Mouse (Mus musculus): Measurements from ENCODE around the gene Vmn1r195.
"Not testable (repeated sequence)": the region's sequence is repeated elsewhere in the genome, so short reads cannot be mapped to it uniquely, and the experiment has no call there.

Vmn1r195 gene

GRCm38 (mm10) chr13:22270222-22270621 lies at the start of gene Vmn1r195:
Vmn1r195 (plus strand) TSS chr13:22270522.
- DNase-seq (ENCODE audit: low spot score in 2 of 2) = not testable (repeated sequence)

DNA sequence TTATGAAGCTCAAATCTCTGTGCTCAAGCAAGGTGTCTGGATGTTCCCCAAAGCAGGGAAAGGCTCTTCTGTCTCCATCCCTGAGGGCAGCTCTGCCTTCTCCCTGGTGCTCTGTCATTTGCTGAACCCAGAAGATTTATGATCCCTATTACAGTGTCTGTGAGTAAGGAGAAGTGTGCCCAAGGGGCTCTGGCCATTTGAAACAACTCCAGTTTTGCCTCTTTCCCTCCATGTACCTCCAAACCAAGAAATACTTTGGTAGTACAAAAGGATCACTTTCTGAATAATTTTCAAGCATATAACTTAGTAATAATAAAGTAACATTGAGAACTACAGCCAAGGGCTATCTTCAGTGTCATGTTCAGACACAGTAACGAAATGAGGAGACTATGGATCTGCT lies 47.3 kb upstream of the Vmn1r195 start, which contains the start of gene Vmn1r193:
Gene Vmn1r193 (minus strand): TSS at position 101 of the 400 bp plus-strand sequence.
- not testable (repeated sequence) for DNase-seq (ENCODE audit: low spot score in 2 of 2)

GRCm38 (mm10) chr13:22243915-22244314 lies 26.4 kb upstream of the Vmn1r195 start, which contains the start of gene Vmn1r194:
Vmn1r194 (plus strand) TSS chr13:22244215.
- DNase-seq (ENCODE audit: low spot score in 2 of 2) = no peak

DNA sequence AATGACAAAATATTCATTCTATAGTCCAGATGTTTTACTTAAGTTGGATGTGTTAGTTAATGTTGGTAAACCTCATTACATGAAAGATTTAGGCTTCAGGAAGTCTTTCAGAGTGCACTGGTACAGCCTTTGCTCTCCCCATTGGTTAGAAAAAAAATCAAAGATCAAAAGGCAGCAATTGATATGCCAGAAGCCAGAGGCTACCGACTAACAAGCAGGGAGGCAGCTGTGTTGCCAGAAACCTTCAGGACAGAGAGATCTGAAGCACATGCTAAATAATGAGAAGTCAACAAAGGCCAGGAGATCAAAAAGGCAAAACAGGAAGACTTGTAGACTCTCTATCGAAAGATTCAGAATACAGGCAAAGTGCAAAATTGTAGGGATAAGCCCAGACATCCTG lies 1.4 kb downstream of the Vmn1r195 start:
- DNase-seq (ENCODE audit: low spot score in 2 of 2) = no peak

DNA sequence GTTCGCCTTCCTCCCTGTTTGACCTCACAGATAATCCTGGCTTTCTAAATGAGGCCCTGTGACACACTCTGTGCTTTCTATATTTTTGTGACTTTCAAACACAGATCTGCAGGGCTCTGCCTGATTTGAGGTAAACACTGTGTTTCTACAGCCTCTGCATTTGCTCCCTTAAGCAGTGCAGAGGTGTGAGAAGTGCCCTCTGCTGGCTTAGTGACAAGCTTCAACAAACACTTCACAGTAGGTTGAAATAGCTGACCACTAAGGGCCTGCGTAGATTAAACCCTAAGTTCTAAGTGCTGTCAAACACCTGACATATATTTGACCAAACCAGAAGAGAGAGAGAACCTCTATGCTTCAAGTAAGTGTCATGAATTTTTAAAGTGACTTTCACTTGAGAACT lies 14.3 kb downstream of the Vmn1r195 start:
- no peak for DNase-seq (ENCODE audit: low spot score in 2 of 2)

GRCm38 (mm10) chr13:22289620-22290019 lies 19.3 kb downstream of the Vmn1r195 start, which contains the start of gene Vmn1r196:
Vmn1r196 (plus strand) TSS chr13:22289920.
- DNase-seq (ENCODE audit: low spot score in 2 of 2) = no peak

DNA sequence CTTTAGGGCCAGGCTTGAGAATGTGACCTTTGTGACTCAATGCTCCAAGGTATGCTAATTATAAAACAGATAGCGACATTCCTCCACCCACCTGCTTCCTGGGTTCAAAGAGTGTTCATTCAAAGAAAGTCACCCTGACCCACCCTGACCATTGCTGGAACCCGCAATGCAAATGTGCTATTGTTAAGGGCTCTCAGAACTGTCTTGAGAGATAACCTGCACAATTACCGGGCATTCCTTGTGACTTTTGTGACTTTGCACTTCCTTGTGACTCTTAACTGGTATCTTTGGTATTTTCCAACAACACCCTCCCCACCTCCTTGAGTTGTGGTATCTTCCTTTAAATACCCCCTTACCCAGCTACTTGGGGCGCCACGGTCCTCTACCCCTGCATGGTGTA lies 37.8 kb downstream of the Vmn1r195 start:
- DNase-seq (ENCODE audit: low spot score in 2 of 2) = not testable (repeated sequence)

DNA sequence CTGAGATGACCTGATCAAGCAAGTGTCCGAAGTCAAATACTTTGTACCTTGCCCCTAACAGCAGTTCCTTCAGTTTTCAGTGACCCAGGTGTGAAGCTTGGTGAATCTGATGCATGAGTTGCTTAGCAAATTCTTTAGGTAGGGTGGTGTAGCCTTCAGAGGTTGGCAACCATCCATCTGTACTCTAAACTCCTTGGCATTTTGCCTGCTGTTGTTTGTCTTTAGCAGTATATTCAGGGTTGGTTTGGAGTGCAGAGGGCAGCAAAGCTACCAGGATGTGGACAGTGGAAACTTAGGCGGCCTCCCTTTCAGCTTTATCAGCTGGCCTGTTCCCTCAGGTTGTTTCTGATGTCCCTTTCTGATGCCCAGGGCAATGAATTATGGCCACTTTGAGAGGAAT lies 45.0 kb downstream of the Vmn1r195 start:
- no peak for DNase-seq (ENCODE audit: low spot score in 2 of 2)

GRCm38 (mm10) chr13:22317366-22317765 lies 47.0 kb downstream of the Vmn1r195 start:
- no peak for DNase-seq (ENCODE audit: low spot score in 2 of 2)

- no peak for DNase-seq (ENCODE audit: low spot score in 2 of 2)
These were observed 49.8 kb downstream of the Vmn1r195 start for GRCm38 (mm10) chr13:22320091-22320490.

DNA sequence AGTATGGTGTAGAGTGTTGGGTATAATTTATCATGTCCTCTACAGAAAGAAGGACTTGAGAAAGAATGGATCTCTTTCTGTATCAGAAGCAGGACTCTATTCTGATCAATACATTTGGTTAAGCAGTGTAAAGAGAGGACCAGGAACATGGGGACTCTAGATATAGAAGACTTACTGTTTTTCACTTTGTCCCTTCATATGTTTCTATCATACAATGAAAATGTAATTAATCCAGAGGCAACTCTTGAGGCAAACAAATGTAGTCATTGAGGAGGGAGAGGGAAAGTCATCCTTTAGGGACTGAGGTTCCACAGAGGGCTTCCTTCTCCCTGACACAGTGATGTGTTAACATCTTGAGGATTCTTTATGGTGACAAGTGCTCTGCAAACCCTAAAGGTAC lies 54.0 kb downstream of the Vmn1r195 start, which contains the start of gene Vmn1r197:
Gene Vmn1r197 (plus strand): TSS at position 301 of the 400 bp plus-strand sequence.
- DNase-seq (ENCODE audit: low spot score in 2 of 2) = no peak
